Mouse (Mus musculus): ENCODE data around the gene Olfr346. TPM values are rescaled to one million over a fixed set of nuclear protein-coding genes. Genes with fewer than 3 reads are reported as not detected.

Gene Olfr346
- polyA plus RNA-seq (2012; rRNA removed) = not detected in 2 replicates

GRCm38 (mm10) chr2:36685488-36685887 lies at the start of gene Olfr346:
Olfr346 (plus strand) TSS chr2:36685788.
- WGBS = 92% methylated on average over 1 of the region's 1 CpGs
- Histone ChIP-seq H3K36me3 (ENCODE audit: control insufficient read depth, insufficient read depth, low read length) (no peaks in the 10 kb centered on the region), H3K27me3 (replicated peaks; ENCODE audit: control insufficient read depth, insufficient read depth, low read length) (no peaks in the 10 kb centered on the region), H3K4me3 (ENCODE audit: insufficient read depth, low read depth, low read length) (no peak within 1 kb of the TSS), H3K4me1 (ENCODE audit: control insufficient read depth, insufficient read depth, low read length) (no peaks in the 10 kb centered on the region), H3K27ac (ENCODE audit: insufficient read depth, low read depth, low read length) (no peak within 1 kb of the TSS)
- no peak for DNase-seq
- TF ChIP-seq CTCF (conservative IDR thresholded peaks at IDR 0.05; ENCODE audit: insufficient read depth, insufficient read length, low read depth, low read length) = no peak

DNA sequence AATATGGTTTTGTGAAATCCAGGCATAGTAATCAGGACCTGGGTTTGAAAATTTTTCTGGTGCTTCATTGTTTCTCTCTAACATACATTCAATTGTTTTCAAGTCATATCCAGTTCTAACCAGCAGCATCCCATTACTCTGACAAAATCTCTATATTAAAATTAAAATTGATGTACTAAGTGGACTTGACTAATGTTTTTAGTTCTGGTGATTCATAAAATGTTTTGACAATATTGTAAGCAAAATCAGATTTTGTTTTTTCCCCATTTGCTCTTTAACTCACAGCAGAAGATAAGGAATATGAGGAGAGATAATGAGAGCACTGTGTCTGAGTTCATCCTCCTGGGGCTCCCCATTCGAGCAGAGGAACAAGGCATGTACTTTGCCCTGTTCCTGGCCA lies 45.8 kb upstream of the Olfr346 start, which contains the start of gene Olfr345:
Gene Olfr345 (plus strand): TSS at position 301 of the 400 bp plus-strand sequence.
- 43% methylated on average over 1 of the region's 1 CpGs for WGBS
- no peak within 1 kb of the TSS for H3K27ac ChIP-seq (ENCODE audit: insufficient read depth, low read depth, low read length)
- DNase-seq = no peak
- H3K4me1 ChIP-seq (ENCODE audit: control insufficient read depth, insufficient read depth, low read length) = no peaks in the 10 kb centered on the region
- no peaks in the 10 kb centered on the region for H3K36me3 ChIP-seq (ENCODE audit: control insufficient read depth, insufficient read depth, low read length)
- H3K27me3 ChIP-seq (replicated peaks; ENCODE audit: control insufficient read depth, insufficient read depth, low read length) = no peaks in the 10 kb centered on the region
- H3K4me3 ChIP-seq (ENCODE audit: insufficient read depth, low read depth, low read length) = no peak within 1 kb of the TSS
- TF ChIP-seq CTCF (conservative IDR thresholded peaks at IDR 0.05; ENCODE audit: insufficient read depth, insufficient read length, low read depth, low read length) (no peak), POLR2A (IDR thresholded peaks at IDR 0.05; ENCODE audit: low read depth, low read length) (no peak)

- H3K36me3 ChIP-seq (ENCODE audit: control insufficient read depth, insufficient read depth, low read length) = no peaks in the 10 kb centered on the region
- DNase-seq = no peak
- no peak within 1 kb of the TSS for H3K4me3 ChIP-seq (ENCODE audit: insufficient read depth, low read depth, low read length)
- TF ChIP-seq POLR2A (IDR thresholded peaks at IDR 0.05; ENCODE audit: low read depth, low read length) (no peak), CTCF (conservative IDR thresholded peaks at IDR 0.05; ENCODE audit: insufficient read depth, insufficient read length, low read depth, low read length) (no peak)
- no peak within 1 kb of the TSS for H3K27ac ChIP-seq (ENCODE audit: insufficient read depth, low read depth, low read length)
- H3K4me1 ChIP-seq (ENCODE audit: control insufficient read depth, insufficient read depth, low read length) = no peaks in the 10 kb centered on the region
- no peaks in the 10 kb centered on the region for H3K27me3 ChIP-seq (replicated peaks; ENCODE audit: control insufficient read depth, insufficient read depth, low read length)
These were observed 46.0 kb downstream of the Olfr346 start, which contains the start of gene Olfr347 for GRCm38 (mm10) chr2:36731602-36732001. Olfr347 (plus strand) TSS chr2:36731902.

GRCm38 (mm10) chr2:36736226-36736625 lies 50.6 kb downstream of the Olfr346 start:
- no peaks in the 10 kb centered on the region for H3K36me3 ChIP-seq (ENCODE audit: control insufficient read depth, insufficient read depth, low read length)
- no peaks in the 10 kb centered on the region for H3K27me3 ChIP-seq (replicated peaks; ENCODE audit: control insufficient read depth, insufficient read depth, low read length)
- H3K27ac ChIP-seq (ENCODE audit: insufficient read depth, low read depth, low read length) = no peak overlapping the region
- TF ChIP-seq POLR2A (IDR thresholded peaks at IDR 0.05; ENCODE audit: low read depth, low read length) (no peak), CTCF (conservative IDR thresholded peaks at IDR 0.05; ENCODE audit: insufficient read depth, insufficient read length, low read depth, low read length) (0 out of 2 replicates have a peak, but pooled peaks have one; percentile 11)
- H3K4me3 ChIP-seq (ENCODE audit: insufficient read depth, low read depth, low read length) = no peak overlapping the region
- WGBS = 51% methylated on average over 3 of the region's 3 CpGs
- peak; percentile 3 for DNase-seq
- no peaks in the 10 kb centered on the region for H3K4me1 ChIP-seq (ENCODE audit: control insufficient read depth, insufficient read depth, low read length)

Other genes with a start within 250 kb of the Olfr346 start
- not detected in 2 replicates for gene Olfr340, start 233.2 kb upstream of the Olfr346 start, polyA plus RNA-seq (2012; rRNA removed)
- not detected in 2 replicates for gene Olfr341, start 203.3 kb upstream of the Olfr346 start, polyA plus RNA-seq (2012; rRNA removed)
- gene Olfr342, start 160.8 kb upstream of the Olfr346 start, polyA plus RNA-seq (2012; rRNA removed) = not detected in 2 replicates
- not detected in 2 replicates for gene Olfr344, start 119.1 kb upstream of the Olfr346 start, polyA plus RNA-seq (2012; rRNA removed)
- not detected in 2 replicates for gene Olfr345, start 45.7 kb upstream of the Olfr346 start, polyA plus RNA-seq (2012; rRNA removed)
- not detected in 2 replicates for gene Olfr347, start 46.1 kb downstream of the Olfr346 start, polyA plus RNA-seq (2012; rRNA removed)
- not detected in 2 replicates for gene Olfr348, start 98.5 kb downstream of the Olfr346 start, polyA plus RNA-seq (2012; rRNA removed)
- gene Olfr50, start 104.8 kb downstream of the Olfr346 start, polyA plus RNA-seq (2012; rRNA removed) = not detected in 2 replicates
- gene Olfr3, start 131.2 kb downstream of the Olfr346 start, polyA plus RNA-seq (2012; rRNA removed) = not detected in 2 replicates
- not detected in 2 replicates for gene Olfr350, start 160.5 kb downstream of the Olfr346 start, polyA plus RNA-seq (2012; rRNA removed)
- not detected in 2 replicates for gene Olfr351, start 176.9 kb downstream of the Olfr346 start, polyA plus RNA-seq (2012; rRNA removed)
- gene Olfr352, start 182.7 kb downstream of the Olfr346 start, polyA plus RNA-seq (2012; rRNA removed) = not detected in 2 replicates
- gene Olfr353, start 207.1 kb downstream of the Olfr346 start, polyA plus RNA-seq (2012; rRNA removed) = not detected in 2 replicates
- gene Olfr354, start 219.9 kb downstream of the Olfr346 start, polyA plus RNA-seq (2012; rRNA removed) = not detected in 2 replicates
- gene Olfr355, start 243.1 kb downstream of the Olfr346 start, polyA plus RNA-seq (2012; rRNA removed) = not detected in 2 replicates